Mouse (Mus musculus): Measurements from ENCODE around the gene Eif4ebp2.

GRCm38 (mm10) chr10:61486551-61487339, 34.3 kb upstream of the Eif4ebp2 start:
- no peak for TF ChIP-seq CTCF (IDR thresholded peaks at IDR 0.05; ENCODE audit: low read depth)
- TF ChIP-seq EP300 (IDR thresholded peaks at IDR 0.05; ENCODE audit: low read depth), result no peak
